Mouse (Mus musculus) MEL (cell line): ENCODE results near the gene Gm10134. TPM values are rescaled to one million over a fixed set of nuclear protein-coding genes. Genes with fewer than 3 reads are reported as not detected.

Source experiments
- DNase-seq: peaks from one replicate; pipeline ENCODE4 v3.0.0; 2011; ENCODE audit warnings: low read depth, low spot score
- H3K27ac ChIP-seq: 2 replicates; pipeline ENCODE4 v1.5.1; 2012; ENCODE audit warnings: low read depth, mild to moderate bottlenecking, control low read depth, low read length, moderate library complexity; ENCODE audit not compliant: control insufficient read depth
- H3K27me3 ChIP-seq, 2 experiments: fragments of 150-350 bp in 1 of 2; sonication (generic) in 1 of 2; 2 replicates each; pipeline ENCODE4 v1.6.1; 2012; ENCODE audit warnings: low read length in 2 of 2, mild to moderate bottlenecking in 2 of 2, improper control_type of control experiment in 1 of 2, moderate library complexity in 1 of 2; ENCODE audit not compliant: insufficient read depth in 2 of 2, control insufficient read depth in 1 of 2
- H3K36me3 ChIP-seq, 2 experiments: 2 replicates each; pipeline ENCODE4 v1.6.1; 2012 to 2014; ENCODE audit warnings: low read length in 2 of 2, improper control_type of control experiment in 1 of 2, inconsistent platforms in 1 of 2, mild to moderate bottlenecking in 1 of 2; ENCODE audit not compliant: insufficient read depth in 2 of 2, control insufficient read depth in 1 of 2
- H3K4me1 ChIP-seq, 2 experiments: fragments of 150-350 bp in 1 of 2; sonication (generic) in 1 of 2; 2 replicates each; pipeline ENCODE4 v1.6.1; 2012; ENCODE audit warnings: low read length in 2 of 2, improper control_type of control experiment in 1 of 2, mild to moderate bottlenecking in 1 of 2; ENCODE audit not compliant: insufficient read depth in 2 of 2, control insufficient read depth in 1 of 2
- H3K4me3 ChIP-seq, 2 experiments: fragments of 150-350 bp in 1 of 2; sonication (generic) in 1 of 2; 2 replicates each; pipeline ENCODE4 v1.5.1; 2012; ENCODE audit warnings: low read depth in 2 of 2, low read length in 2 of 2, mild to moderate bottlenecking in 2 of 2, moderate library complexity in 2 of 2, control low read depth in 1 of 2, improper control_type of control experiment in 1 of 2; ENCODE audit not compliant: control insufficient read depth in 1 of 2, insufficient read depth in 1 of 2
- H3K79me2 ChIP-seq: 2 replicates; pipeline ENCODE4 v1.6.1; 2012; ENCODE audit warnings: mild to moderate bottlenecking, low read length, moderate library complexity; ENCODE audit not compliant: control insufficient read depth, poor library complexity, insufficient read depth
- H3K9ac ChIP-seq: 2 replicates; pipeline ENCODE4 v1.6.1; 2012; ENCODE audit warnings: low read depth, mild to moderate bottlenecking, control low read depth, low read length, moderate library complexity; ENCODE audit not compliant: control insufficient read depth, poor library complexity, severe bottlenecking
- H3K9me3 ChIP-seq: fragments of 150-350 bp; sonication (generic); replicated peaks from 2 replicates; pipeline ENCODE4 v1.6.1; 2012; ENCODE audit warnings: mild to moderate bottlenecking, low read length, improper control_type of control experiment, moderate library complexity; ENCODE audit not compliant: insufficient read depth
- CHD2 ChIP-seq: IDR thresholded peaks from 2 replicates; pipeline ENCODE4 v1.6.1; 2011; ENCODE audit warnings: low read length, improper control_type of control experiment
- E2F4 ChIP-seq: IDR thresholded peaks from 2 replicates; pipeline ENCODE4 v1.6.1; 2011; ENCODE audit warnings: low read depth, low read length, improper control_type of control experiment, borderline replicate concordance
- ELF1 ChIP-seq: IDR thresholded peaks from 2 replicates; pipeline ENCODE4 v1.6.1; 2014; ENCODE audit warnings: low read depth, mild to moderate bottlenecking, inconsistent platforms, low read length, improper control_type of control experiment, moderate library complexity
- EP300 ChIP-seq, 2 experiments: IDR thresholded peaks; 2 replicates each; pipeline ENCODE4 v1.6.1; 2011; ENCODE audit warnings: improper control_type of control experiment in 2 of 2, low read length in 2 of 2, low read depth in 1 of 2, mild to moderate bottlenecking in 1 of 2
- ETS1 ChIP-seq: IDR thresholded peaks from 2 replicates; pipeline ENCODE4 v1.6.1; 2012; ENCODE audit warnings: low read depth, mild to moderate bottlenecking, inconsistent platforms, low read length, improper control_type of control experiment, moderate library complexity
- GABPA ChIP-seq: IDR thresholded peaks from 2 replicates; pipeline ENCODE4 v1.6.1; 2012; ENCODE audit warnings: low read depth, mild to moderate bottlenecking, inconsistent platforms, low read length, improper control_type of control experiment, moderate library complexity
- HCFC1 ChIP-seq: IDR thresholded peaks from 2 replicates; pipeline ENCODE4 v1.6.1; 2012; ENCODE audit warnings: low read depth, mild to moderate bottlenecking, inconsistent platforms, low read length, improper control_type of control experiment, moderate library complexity
- MAFK ChIP-seq: IDR thresholded peaks from 2 replicates; pipeline ENCODE4 v1.6.1; 2011; ENCODE audit warnings: low read depth, mild to moderate bottlenecking, low read length, improper control_type of control experiment, borderline replicate concordance
- MAZ ChIP-seq: IDR thresholded peaks from 2 replicates; pipeline ENCODE4 v1.6.1; 2012; ENCODE audit warnings: low read depth, mild to moderate bottlenecking, inconsistent platforms, low read length, improper control_type of control experiment
- MXI1 ChIP-seq: IDR thresholded peaks from 2 replicates; pipeline ENCODE4 v1.6.1; 2011; ENCODE audit warnings: mild to moderate bottlenecking, low read depth, low read length, improper control_type of control experiment
- MYC ChIP-seq: IDR thresholded peaks from 2 replicates; pipeline ENCODE4 v1.6.1; 2011; ENCODE audit warnings: low read depth, mild to moderate bottlenecking, low read length, improper control_type of control experiment, moderate library complexity
- NELFE ChIP-seq: IDR thresholded peaks from 2 replicates; pipeline ENCODE4 v1.6.1; 2011; ENCODE audit warnings: low read depth, low read length, improper control_type of control experiment
- NRF1 ChIP-seq: IDR thresholded peaks from 2 replicates; pipeline ENCODE4 v1.6.1; 2014; ENCODE audit warnings: low read depth, mild to moderate bottlenecking, inconsistent platforms, low read length, improper control_type of control experiment, moderate library complexity; ENCODE audit not compliant: poor library complexity, insufficient read depth, severe bottlenecking
- POLR2A ChIP-seq, 2 experiments: IDR thresholded peaks; 2 replicates each; pipeline ENCODE4 v1.6.1; 2011 to 2012; ENCODE audit warnings: low read length in 2 of 2, mild to moderate bottlenecking in 2 of 2, control low read depth in 1 of 2, improper control_type of control experiment in 1 of 2, low read depth in 1 of 2, moderate library complexity in 1 of 2; ENCODE audit not compliant: control insufficient read depth in 1 of 2, insufficient read depth in 1 of 2, poor library complexity in 1 of 2
- POLR2AphosphoS2 ChIP-seq: IDR thresholded peaks from 2 replicates; pipeline ENCODE4 v1.6.1; 2011; ENCODE audit warnings: low read length, improper control_type of control experiment
- POLR2AphosphoS5 ChIP-seq: IDR thresholded peaks from 2 replicates; pipeline ENCODE4 v1.6.1; 2012; ENCODE audit warnings: low read depth, borderline replicate concordance, mild to moderate bottlenecking, inconsistent platforms, low read length, moderate library complexity, mixed read lengths
- RAD21 ChIP-seq: IDR thresholded peaks from 2 replicates; pipeline ENCODE4 v1.6.1; 2011; ENCODE audit warnings: mild to moderate bottlenecking, low read depth, low read length, improper control_type of control experiment
- TBP ChIP-seq: IDR thresholded peaks from 2 replicates; pipeline ENCODE4 v1.8.0; 2011; ENCODE audit warnings: low read depth, low read length, improper control_type of control experiment
- UBTF ChIP-seq: IDR thresholded peaks from 2 replicates; pipeline ENCODE4 v1.6.1; 2012; ENCODE audit warnings: low read depth, mild to moderate bottlenecking, inconsistent platforms, low read length, improper control_type of control experiment, moderate library complexity, borderline replicate concordance; ENCODE audit not compliant: insufficient read depth
- USF1 ChIP-seq: IDR thresholded peaks from 2 replicates; pipeline ENCODE4 v1.6.1; 2014; ENCODE audit warnings: low read depth, mild to moderate bottlenecking, inconsistent platforms, low read length, improper control_type of control experiment, moderate library complexity
- ZC3H11A ChIP-seq: IDR thresholded peaks from 2 replicates; pipeline ENCODE4 v1.6.1; 2012; ENCODE audit warnings: low read depth, mild to moderate bottlenecking, inconsistent platforms, low read length, improper control_type of control experiment
- ZNF384 ChIP-seq: IDR thresholded peaks from 2 replicates; pipeline ENCODE4 v1.6.1; 2012; ENCODE audit warnings: low read depth, mild to moderate bottlenecking, inconsistent platforms, low read length, improper control_type of control experiment
- polyA plus RNA-seq, 2 experiments: library from polyadenylated mRNA; stranded (reverse) in 1 of 2; unstranded in 1 of 2; fragments of >175 nt in 1 of 2; fragments of >200 nt in 1 of 2; gene quantifications; 2 replicates each; pipeline versions ENCODE4 v1.2.1 to v1.2.4; 2012; ENCODE audit warnings: low replicate concordance in 2 of 2, low read depth in 1 of 2; ENCODE audit not compliant: insufficient read length in 2 of 2, insufficient read depth in 1 of 2, missing spikeins in 1 of 2
- total RNA-seq: library from RNA; depleted of rRNA; stranded (reverse); fragments of 300-350 nt; gene quantifications from 2 replicates; pipeline ENCODE4 v1.2.3, GENCODE M21; 2012

Gene Gm10134
- total and polyA plus RNA-seq, 3 experiments = not detected

GRCm38 (mm10) chr2:28520581-28520980 lies 14.7 kb downstream of the Gm10134 start:
- no peak overlapping the region for H3K27ac ChIP-seq
- no peaks in the 10 kb centered on the region for H3K27me3 ChIP-seq
- no peaks in the 10 kb centered on the region for H3K9me3 ChIP-seq
- H3K4me1 ChIP-seq = peaks cover 0 to 3% of the 10 kb centered on the region in 2 experiments; a peak in 3 of 4 replicates
- H3K9ac ChIP-seq = no peak overlapping the region
- TF ChIP-seq MAZ (no peak), ZC3H11A (no peak), CHD2 (no peak), EP300 (IDR thresholded peaks at IDR 0.05; ENCODE audit: low read depth in 1 of 2, low read length in 2 of 2) (no peak), MAFK (no peak), GABPA (no peak), ETS1 (no peak), USF1 (no peak), MYC (no peak), ELF1 (no peak), RAD21 (no peak), UBTF (no peak), NRF1 (no peak), NELFE (no peak), MXI1 (no peak), POLR2AphosphoS2 (no peak), POLR2A (IDR thresholded peaks at IDR 0.05; ENCODE audit: control insufficient read depth in 1 of 2, insufficient read depth in 1 of 2, low read depth in 1 of 2, low read length in 2 of 2, poor library complexity in 1 of 2) (no peak)
- no peak for DNase-seq
- peaks cover 0 to 2% of the 10 kb centered on the region in 2 experiments; a peak in 1 of 4 replicates for H3K36me3 ChIP-seq
- no peaks in the 10 kb centered on the region for H3K79me2 ChIP-seq
- no peak overlapping the region for H3K4me3 ChIP-seq

DNA sequence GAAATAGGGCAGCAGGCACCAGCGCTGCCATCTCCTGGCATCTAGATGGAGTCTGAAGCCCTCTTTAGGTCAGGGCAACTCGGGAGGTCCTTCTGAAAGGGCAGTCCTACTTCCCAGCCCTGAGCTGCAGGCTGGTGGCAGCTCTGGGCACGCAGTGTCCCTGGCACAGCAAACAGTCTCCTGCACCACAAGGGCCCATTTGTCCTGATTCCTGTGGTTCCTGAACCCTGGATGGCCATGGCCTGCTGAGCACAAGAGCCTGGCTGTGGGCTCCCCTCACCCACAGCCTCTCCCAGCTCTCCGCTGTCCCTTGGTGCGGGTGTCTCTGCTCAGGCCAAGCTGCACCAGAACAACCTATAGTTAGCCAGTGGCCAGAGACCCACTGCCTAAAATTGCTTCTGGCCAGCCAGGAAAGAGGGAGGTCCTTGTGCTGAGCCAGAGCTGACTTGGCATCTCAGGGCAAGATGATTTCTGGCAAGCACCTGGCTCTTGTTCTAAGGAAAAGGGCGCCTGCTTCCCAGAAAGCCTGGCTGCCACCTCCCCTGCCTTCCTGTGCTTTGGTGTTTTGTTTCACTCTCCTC lies 15.8 kb downstream of the Gm10134 start:
- Histone ChIP-seq H3K9ac (no peak overlapping the region), H3K79me2 (no peaks in the 10 kb centered on the region), H3K4me3 (no peak overlapping the region), H3K4me1 (peaks cover 0 to 3% of the 10 kb centered on the region in 2 experiments; a peak in 3 of 4 replicates), H3K36me3 (peaks cover 0 to 2% of the 10 kb centered on the region in 2 experiments; a peak in 1 of 4 replicates), H3K27ac (no peak overlapping the region), H3K27me3 (no peaks in the 10 kb centered on the region), H3K9me3 (no peaks in the 10 kb centered on the region)
- TF ChIP-seq RAD21 (no peak), POLR2A (IDR thresholded peaks at IDR 0.05; ENCODE audit: control insufficient read depth in 1 of 2, insufficient read depth in 1 of 2, low read depth in 1 of 2, low read length in 2 of 2, poor library complexity in 1 of 2) (no peak), POLR2AphosphoS2 (no peak), ZNF384 (no peak), TBP (no peak), MYC (no peak), POLR2AphosphoS5 (no peak), MAFK (no peak), NELFE (no peak), HCFC1 (no peak), E2F4 (no peak)
- DNase-seq = no peak
